Mouse (Mus musculus): ENCODE measurements at regions not wholly inside any gene's neighbourhood (a gene's known extent, or its start where the extent isn't known, plus 50 kb on each side); places are given as distances from the start of the nearest gene placed in this dataset.

DNA sequence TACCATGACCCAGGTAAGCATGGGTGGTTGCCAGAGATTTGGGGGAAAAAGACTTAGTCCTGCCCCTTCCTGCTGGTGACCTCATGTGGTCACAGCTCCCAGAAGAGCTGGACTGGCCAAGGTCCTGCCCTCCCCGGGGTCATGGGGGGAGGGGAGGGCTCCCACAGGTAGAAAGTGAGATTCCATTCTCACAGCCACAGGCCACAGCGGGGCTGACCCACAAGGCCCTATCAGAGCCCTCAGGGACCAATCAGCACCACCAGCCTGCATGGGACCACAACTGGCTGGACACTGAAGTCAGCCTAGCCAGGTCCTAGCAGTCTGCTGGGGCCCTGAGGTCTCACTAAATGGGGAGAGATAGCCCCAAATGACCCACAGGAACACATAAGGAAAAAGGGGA, 81.9 kb upstream of the Zmiz1 start:
- no peak for DNase-seq
- intact Hi-C loops (cut with DNase I): loop anchor here (5.0 to 10.0 kb wide), 4 partner anchors 150 to 872 kb away; partner anchors contain the start of gene Ppif

DNA sequence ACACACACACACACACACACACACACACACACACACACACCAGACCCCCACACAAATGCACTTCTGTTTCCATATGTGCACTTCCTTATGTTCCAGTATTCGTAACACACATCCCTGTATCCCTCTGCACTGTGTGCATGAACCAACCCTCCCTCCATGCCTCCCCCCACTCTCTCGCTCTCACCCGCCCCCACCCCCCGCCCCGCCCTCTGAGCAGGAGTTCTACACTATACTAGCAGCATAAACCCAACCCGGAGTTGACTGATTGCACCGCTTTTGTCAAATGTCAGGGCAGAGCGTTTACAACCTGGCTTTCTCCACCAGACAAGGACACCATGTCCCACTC, 81.5 kb upstream of the Zmiz1 start:
- intact Hi-C loops (cut with DNase I): loop anchor here (5.0 to 10.0 kb wide), 4 partner anchors 150 to 873 kb away; partner anchors contain the start of gene Ppif
- DNase-seq: no peak

DNA sequence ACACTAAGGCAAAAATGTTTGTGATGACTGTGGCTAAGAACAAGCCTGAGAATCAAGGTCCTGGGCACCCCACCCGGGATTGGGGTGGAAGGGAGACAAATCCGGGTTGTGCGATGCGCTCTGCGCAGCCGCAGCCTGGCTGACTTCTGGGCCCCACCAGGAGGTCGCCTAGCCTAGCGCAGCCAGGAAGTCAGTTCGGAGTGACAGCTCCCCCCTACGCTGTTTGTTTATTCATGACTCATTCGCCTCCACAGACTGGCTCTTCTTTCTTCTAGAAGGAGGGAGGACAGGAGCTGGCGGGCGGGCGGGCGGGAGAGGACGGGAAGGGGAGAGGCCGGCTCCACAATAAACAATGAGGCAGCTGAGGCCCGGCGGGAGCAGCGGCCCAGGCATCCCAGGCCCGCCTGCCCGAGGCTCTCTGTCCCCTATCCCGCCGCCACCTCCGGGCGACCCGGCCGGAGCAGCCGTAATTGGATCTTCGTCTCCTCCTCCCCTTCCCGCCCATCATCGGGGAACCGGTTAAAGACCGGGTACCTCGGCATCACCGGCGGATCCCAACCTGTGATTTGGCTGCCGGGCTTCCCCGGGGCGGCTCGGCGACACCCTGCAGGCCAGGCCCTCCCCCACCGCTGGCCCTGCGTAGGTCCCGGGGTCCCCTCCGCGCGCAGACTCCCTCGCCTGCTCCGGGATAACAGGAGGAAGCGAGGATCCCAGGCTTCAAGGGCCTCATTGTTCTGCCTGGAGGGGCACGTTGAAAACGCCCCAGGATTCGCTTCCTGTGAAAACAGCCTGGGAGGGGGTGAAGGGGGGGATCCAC, 80.9 kb upstream of the Zmiz1 start:
- intact Hi-C loops (cut with DNase I): loop anchor here (1.0 to 10.0 kb wide), 7 partner anchors 73 to 873 kb away; partner anchors contain the start of genes Ppif and Zmiz1
- peak; percentile 81 to 89 for DNase-seq

DNA sequence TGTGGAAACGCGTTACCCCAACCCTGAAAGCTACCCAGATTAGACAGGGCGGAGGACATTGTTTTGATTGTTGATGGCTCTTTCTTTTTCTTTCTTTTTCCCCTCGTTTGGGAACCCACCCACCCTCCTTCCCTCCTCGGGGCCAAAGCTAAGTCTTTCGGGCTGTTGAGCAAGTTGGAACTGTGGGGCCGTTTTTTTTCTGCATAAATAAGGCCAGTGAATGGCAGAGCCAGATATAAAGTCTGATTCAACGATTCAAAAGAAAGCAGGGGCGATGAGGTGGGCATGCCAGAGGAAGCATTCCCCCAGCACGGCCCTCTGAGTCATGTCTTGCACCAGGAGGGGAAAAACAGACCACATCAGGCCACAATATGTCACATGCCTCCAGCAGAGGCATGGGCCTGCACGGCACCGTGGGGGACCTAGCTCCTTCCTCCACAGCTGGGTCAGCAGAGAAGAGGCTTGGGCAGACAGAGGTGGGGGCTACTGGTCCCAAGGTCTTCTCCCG, 80.2 kb upstream of the Zmiz1 start:
- intact Hi-C loops (cut with DNase I): loop anchor here (1.0 to 10.0 kb wide), 7 partner anchors 74 to 874 kb away; partner anchors contain the start of genes Ppif and Zmiz1
- DNase-seq: peak; percentile 44 to 47

DNA sequence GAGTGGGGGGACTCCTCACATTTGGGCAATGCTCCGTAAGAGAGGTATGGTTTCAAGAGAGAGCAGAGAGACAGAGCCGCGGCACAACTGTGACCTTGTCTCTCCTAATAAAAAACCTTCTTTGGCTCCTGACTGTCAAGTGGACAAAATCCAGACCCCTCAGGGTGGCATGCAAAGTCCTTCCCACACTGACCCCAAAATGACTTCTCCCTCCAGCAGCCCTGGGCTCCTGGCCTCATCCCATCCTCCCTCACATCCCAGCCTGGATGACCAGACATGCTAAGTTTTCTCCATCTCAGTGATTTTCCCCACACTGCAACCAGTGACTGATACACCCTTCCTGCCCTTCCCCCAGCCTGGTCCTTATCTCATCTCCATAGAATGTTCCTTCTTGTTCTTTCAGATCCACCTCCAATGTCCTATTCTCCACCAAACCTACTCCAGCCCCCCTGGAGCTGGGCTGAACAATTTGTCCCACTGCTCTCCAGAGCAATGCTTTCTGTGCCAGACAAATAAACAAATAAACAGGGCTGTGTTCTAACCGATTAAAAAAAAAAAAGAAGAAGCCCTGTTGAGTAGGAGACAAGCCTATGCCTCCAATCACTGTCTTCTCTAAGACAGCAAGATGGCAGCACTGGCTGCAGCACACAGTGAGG, 75.7 kb upstream of the Zmiz1 start:
- intact Hi-C loops (cut with DNase I): no loop called here
- DNase-seq: no peak

DNA sequence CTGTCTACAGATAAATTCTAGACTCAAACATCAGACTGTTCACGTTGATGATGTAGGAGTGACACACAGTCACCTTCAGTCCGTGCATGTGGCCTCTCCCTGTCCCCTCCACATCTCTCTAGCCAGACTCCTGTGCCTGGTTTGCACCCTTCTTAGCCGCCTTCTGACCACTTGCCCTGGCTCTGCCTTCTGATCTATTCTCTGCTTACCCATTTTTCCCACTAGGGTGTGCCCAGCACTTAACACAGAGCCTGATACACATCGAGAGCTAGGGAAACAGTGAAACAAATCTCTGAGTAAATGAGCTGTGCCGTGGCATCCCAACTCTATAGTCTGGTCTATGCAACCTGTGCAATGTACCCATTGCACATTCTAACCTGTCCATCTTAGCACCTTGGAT, 73.3 kb upstream of the Zmiz1 start:
- intact Hi-C loops (cut with DNase I): no loop called here
- no peak for DNase-seq

DNA sequence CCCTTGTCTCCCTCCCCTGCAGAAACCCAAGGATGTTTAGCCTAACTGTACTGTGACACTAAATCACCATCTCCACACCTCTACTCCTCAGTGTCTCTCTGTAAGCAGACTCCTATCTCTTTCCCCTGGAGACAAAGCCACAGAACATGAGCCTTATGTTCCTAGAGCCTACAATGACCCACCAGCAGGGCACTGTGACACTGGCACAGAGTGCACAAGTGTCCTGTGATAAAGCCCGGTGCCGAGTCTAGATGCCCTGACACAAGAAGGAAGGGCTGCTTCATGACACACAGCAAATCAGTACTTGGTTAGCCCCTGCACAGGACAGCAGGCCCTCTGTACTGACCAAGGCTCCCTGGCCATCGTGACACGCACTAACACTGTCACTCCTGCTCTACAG, 71.2 kb upstream of the Zmiz1 start:
- intact Hi-C loops (cut with DNase I): no loop called here
- DNase-seq: no peak

DNA sequence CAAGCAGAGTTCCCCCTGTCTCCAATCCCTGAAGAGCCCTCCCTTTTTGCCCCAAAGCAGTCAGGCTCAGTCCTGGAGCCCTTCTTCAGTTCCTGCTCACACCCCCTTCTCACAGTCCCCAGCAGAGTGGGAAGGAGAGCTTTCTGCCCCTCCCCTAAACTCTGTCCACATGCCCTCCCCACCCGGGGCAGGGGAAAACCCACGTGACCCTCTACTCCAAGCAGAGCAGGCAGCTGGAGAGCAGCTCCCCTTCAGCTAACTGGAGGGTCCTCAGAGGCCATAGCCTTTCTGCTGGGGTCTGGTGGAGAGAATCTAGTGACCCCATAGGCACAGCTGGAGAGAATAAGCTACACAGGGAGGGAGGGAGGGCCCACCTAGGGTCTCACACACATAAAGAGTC, 69.7 kb upstream of the Zmiz1 start:
- intact Hi-C loops (cut with DNase I): no loop called here
- DNase-seq: no peak

DNA sequence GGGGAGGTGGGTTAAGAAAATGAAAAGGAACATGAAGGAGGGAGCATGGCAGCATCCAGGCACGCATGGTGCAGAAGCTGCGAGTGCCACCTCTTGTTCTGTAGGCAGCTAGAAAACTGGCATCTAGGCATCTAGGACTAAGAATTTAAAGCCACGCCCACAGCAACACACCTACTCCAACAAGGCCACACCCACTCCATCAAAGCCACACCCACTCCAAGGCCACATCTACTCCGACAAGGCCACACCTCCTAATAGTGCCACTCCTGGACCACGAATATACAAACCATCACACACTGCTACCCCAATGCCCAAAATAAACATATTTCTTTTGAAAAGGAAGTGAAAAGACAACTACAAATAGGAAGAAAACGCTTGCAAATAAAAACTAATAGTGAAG, 66.6 kb upstream of the Zmiz1 start:
- intact Hi-C loops (cut with DNase I): no loop called here
- no peak for DNase-seq

DNA sequence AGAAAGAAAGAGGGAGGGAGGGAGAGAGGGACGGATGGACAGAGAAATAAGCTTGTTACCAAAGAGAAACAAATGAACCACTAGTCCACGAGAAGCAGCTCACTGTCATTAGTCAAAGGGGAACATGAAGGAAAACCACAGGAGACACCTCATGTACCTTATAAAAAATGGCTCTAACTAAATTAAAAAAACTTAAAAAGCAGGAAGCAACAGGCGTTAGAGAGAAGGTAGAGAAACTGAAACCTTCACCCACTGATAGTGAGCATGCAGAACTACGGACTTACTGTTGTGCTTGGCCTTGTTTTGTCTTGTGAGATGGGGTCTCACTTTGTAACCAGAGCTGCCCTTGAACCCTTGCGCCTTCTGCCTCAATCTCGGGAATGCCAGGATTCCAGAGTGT, 66.0 kb upstream of the Zmiz1 start:
- intact Hi-C loops (cut with DNase I): no loop called here
- no peak for DNase-seq

DNA sequence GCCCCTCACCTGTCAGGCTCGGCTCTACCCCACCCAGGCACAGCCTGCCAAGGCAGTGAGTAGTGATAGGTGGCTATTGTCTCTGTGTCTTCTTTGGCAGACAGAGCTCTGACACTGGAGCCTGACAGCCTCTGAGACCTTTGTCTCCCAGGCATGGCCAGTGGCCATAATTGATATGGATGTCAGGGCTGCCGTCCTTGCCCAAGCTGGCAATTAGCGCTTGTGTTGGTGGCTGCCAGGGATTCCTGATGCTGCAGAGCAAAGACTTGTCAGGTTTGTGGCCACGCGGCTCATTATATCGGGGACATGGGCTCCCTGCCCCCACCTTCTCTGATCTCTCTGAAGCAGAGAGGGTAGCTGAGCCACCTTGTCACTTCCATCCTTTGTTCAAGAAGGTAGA, 64.1 kb upstream of the Zmiz1 start:
- intact Hi-C loops (cut with DNase I): no loop called here
- DNase-seq: peak; percentile 29 to 34

DNA sequence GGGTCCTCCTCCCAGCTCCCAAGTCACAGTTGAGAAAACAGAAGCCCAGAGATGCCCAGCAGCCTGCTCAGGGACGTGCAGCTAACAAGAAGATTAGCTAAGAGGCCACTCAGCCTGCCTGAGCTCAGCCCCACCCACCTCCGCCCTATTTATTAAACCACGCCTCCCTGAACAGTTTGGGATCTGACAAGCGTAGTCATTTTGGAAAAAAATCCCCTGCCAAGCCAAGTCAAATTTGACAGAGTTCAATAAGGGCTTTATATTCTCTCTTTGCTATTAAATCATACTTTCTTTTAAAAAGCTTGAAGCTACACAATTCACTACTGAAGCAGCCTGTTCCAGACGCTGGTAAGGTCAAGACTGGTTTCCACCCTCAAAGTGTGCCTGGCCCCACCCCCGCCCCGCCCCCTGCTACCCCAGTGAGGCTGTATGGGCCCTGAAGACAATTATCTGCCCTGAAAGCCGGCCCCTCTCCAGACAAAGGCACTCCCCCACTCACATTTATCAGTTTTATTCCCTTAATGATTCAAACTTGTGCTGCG, 61.9 kb upstream of the Zmiz1 start:
- peak; percentile 68 to 69 for DNase-seq
- intact Hi-C loops (cut with DNase I): no loop called here

DNA sequence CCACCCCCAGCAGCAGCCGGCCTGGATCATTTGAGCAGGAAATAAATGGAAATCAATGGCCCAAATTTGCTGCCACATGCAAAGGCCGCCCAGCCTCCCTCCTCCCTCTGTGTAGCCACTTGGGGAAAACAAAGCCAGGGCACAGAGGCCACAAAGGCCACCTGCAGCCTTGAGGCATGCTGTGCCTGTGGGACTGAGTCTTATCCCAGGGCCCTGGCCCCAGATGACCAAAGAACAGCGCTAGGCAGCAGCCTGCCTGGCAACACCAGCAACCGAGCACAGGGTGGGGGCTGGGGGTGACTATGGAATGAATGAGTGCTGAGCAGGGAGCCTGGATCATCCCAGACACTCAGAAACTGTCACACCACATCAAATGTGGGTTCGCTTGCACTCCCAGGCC, 61.2 kb upstream of the Zmiz1 start:
- intact Hi-C loops (cut with DNase I): no loop called here
- DNase-seq: no peak

DNA sequence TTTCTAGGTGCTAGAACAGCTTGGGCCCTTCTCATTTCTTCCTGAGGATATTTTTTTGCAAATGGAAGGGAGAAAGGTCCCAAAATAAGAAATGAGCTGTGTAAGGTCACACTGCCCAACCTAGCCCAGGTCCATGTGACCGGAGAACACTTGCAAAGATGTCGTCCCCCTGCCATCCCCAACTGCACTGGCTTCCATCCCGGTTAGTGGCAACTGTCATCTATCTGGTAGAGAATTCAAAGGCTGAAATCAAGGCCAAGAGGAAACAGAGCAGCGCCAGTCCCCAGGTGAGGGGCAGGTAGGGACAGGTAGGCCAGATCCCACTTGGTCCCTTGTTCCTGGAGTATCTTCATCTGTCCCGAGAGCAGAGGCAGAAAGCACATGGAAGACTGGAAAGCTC, 60.2 kb upstream of the Zmiz1 start:
- no peak for DNase-seq
- intact Hi-C loops (cut with DNase I): no loop called here

DNA sequence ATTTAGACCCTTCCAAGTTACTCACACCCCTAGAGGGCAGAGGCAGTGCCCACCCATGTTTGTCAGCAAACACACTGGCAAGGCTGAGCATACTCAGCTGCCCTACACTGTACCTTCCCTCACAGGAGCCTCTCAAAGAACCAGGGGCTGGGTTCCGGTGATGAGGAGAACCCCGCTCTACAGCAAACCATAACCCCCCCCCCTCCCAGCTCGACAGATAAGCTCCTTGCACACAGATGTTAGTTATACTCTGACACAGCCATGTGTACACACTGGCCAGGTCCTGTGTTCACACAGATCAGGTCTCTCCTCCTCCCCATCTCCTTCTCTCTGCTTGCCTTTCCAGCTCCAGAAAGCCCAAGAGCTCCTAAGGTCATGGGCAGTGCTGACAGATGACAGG, 59.7 kb upstream of the Zmiz1 start:
- no peak for DNase-seq
- intact Hi-C loops (cut with DNase I): no loop called here

DNA sequence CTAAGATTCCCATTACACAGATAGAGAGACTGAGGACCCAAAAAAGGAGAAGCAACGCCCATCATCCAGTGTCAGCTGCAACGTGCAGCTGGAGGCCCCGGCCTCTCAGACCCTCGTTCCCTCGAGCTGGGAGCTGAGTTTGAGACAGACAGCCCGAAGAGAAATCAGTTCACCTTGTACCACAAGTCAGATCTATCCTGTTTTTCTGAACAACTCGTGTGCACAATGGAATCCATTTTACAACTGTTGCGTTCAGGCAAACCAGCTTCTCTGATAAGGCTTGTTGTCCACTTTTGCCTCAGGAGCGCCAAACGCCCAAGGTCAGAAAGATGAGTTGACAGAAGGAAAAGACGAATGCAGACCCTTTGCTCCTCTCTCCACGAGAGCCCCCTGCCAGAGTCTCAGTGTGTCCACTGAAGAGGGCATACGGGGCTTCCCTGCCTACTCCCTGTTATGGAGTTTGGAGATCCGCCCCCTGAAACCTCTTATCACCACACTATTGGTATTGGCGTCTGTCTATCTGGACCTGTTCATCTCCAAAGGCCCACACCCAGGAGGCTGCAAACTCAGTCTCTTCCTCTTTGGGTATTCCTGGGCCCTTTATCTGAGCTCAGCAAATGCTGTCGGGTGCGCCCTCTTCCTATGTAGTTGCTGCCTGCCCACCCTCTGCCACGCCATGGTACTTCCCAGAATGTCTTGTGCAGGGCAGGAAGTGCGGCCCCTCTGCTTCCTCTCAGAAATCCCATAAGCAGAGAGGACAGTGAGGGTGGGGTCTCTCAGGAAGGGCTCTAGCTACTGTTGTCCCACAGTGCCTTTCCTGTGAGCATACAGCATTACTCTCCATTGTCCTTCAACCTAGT, 57.7 kb upstream of the Zmiz1 start:
- intact Hi-C loops (cut with DNase I): no loop called here
- DNase-seq: peak; percentile 38 to 49

DNA sequence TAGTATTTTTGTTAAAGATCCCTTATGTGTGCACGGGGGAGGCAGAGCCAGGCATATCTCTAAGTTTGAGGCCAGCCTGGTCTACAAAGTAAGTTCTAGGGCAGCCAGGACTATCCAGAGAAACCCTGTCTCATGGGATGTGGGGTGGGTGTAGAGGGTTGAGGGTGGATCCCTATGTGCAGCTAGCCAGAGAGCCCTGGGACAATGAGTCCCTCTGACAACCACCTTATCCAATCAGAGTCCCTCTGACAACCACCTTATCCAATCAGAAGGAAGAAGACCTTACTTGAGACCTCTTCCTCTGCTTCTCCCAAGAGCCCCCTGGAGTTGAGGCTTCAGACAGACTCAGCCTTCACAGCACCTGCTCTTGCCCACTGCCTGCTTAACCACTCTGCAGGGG, 56.6 kb upstream of the Zmiz1 start:
- intact Hi-C loops (cut with DNase I): no loop called here

DNA sequence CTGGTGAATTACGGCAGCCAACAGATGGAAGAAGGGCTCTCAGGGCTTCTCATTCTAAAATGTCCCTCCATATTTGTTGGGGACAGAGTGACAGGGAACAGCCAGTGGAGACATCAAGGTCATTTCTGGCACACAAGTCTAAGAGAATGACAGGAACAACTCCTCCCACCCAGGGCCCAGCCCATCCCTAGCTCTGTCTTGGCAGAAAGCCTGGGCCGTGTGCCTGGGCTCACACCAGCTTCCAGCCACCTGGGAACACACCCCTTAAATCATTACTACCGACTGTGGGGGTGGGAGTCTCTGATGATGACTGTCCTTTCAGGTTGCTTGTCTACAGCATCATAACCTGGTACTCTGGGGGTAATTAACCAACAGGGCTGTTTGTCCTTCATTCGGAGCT, 53.8 kb upstream of the Zmiz1 start:
- intact Hi-C loops (cut with DNase I): loop anchor here (5.0 kb wide), 1 partner anchor 47 kb away; no protein-coding TSS in a partner anchor
- DNase-seq: peak; percentile 54

More for the DNA sequence above, 56.6 kb upstream of the Zmiz1 start:
- DNase-seq: no peak

DNA sequence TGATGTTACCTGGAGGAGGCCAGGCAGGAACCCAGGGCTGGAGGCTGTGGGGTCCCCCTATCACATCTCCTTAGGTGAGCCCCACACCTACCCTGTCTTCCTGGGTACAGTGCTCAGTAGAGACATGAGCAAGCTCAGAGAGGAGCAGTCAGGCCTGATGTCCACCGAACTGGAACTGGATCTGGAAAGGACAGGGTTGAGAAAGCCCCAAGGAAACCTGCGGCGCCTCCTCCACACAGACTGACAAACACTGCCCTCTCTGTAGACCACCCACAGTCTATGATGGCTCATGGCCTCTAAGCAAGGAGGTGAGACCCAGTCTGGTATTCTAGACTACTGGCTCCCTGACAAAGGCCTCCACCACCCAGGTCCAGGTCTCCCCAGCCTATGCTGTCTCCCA, 52.9 kb upstream of the Zmiz1 start:
- intact Hi-C loops (cut with DNase I): loop anchor here (5.0 kb wide), 1 partner anchor 46 kb away; no protein-coding TSS in a partner anchor
- DNase-seq: no peak

DNA sequence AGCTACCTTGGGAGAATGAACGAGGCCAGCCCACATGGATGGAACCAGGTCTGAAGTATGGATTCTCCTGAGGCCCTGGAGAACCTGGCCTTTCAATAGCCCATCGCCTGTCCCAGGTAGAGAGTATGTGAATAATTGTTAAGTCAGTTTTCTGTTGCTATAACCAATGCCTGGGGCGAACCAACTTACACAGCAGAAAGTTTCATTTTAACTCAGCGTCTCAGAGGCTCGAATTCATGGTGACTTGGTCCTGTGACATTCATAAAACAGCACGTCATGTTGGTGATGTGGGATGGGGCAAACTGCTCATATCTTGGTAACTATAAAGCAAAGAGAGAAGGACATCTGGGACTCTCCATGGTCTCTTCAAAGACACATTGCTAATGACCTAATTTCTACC, 52.4 kb upstream of the Zmiz1 start:
- no peak for DNase-seq
- intact Hi-C loops (cut with DNase I): loop anchor here (5.0 kb wide), 1 partner anchor 46 kb away; no protein-coding TSS in a partner anchor

Measured in heart, postnatal 36 days (tissue).